Mouse (Mus musculus): Measurements from ENCODE around the gene Tpd52l2. TPM values are rescaled to one million over a fixed set of nuclear protein-coding genes. Genes with fewer than 3 reads are reported as not detected.

Tpd52l2 gene
- polyA plus RNA-seq, 1 experiment: 17.5 TPM

GRCm38 (mm10) chr2:181519201-181519600 is 22.3 kb downstream of the Tpd52l2 start:
- WGBS: 88% methylated on average over 3 of the region's 3 CpGs
- no peak for DNase-seq (ENCODE audit: low read depth in 1 of 2, low spot score in 2 of 2)
- Histone ChIP-seq H3K27me3 (ENCODE audit: control insufficient read depth, insufficient read depth, low read length) (no peaks in the 10 kb centered on the region), H3K4me3 (ENCODE audit: extremely low read depth, insufficient read depth, insufficient read length) (no peak overlapping the region), H3K27ac (ENCODE audit: insufficient read depth, low read length) (no peak overlapping the region), H3K4me1 (ENCODE audit: control insufficient read depth, insufficient read depth, insufficient read length) (peaks cover 5% of the 10 kb centered on the region), H3K36me3 (ENCODE audit: control insufficient read depth, insufficient read depth, low read length) (peaks cover 8% of the 10 kb centered on the region)
- TF ChIP-seq CTCF (IDR thresholded peaks at IDR 0.05; ENCODE audit: extremely low read depth, insufficient read depth, insufficient read length, insufficient replicate concordance) (no peak), POLR2A (IDR thresholded peaks at IDR 0.05; ENCODE audit: low read depth, low read length) (no peak)

DNA sequence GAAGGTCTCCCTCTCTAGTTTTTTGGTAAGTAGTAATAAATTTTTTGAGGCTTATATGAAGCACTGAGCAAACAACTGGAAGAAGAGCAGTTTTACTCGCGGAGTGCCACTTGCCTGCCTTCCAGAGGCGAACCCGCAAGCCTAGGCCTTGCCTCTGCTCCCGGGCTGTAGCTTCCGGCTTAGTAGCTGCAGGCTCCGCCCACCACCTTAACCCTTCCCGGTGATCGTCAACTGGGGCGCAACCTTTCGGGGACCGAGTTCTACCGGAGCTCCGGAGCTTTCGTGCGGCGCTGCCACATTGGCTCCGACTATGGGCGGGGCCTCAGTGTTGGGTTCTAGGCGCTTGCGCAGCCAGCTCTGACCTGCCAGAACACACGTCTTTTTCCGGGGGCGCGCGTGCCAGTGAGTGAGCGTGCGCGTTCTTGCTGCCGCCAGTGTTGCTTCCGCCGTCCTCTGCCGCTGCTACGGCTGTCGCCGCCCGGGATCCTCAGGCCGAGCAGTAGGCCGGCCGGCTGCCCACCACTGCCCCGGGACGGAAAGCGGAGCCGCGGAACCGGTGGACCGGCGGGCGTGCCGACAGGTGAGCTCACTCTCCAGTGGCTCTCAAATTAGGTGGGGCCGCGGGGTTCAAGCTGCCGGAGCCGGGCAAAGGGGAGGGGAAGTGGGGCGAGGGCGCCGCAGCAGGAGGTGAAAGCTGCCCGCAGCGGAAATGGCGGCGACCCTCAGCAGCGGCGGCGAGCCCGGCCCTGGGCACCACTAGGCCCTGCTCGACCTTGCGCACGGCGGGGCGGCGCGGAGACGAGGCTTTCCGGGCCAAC is 23.4 kb downstream of the Tpd52l2 start, which contains the start of gene Dnajc5:
Dnajc5 (plus strand) TSS at position 368 of the 818 bp plus-strand sequence.
- peaks cover 5% of the 10 kb centered on the region for H3K4me1 ChIP-seq (ENCODE audit: control insufficient read depth, insufficient read depth, insufficient read length)
- H3K27ac ChIP-seq (ENCODE audit: insufficient read depth, low read length): peak within 1 kb of the TSS; percentile 99
- peaks cover 3% of the 10 kb centered on the region for H3K36me3 ChIP-seq (ENCODE audit: control insufficient read depth, insufficient read depth, low read length)
- H3K27me3 ChIP-seq (ENCODE audit: control insufficient read depth, insufficient read depth, low read length): no peaks in the 10 kb centered on the region
- WGBS: under 1% methylated on average over 74 of the region's 74 CpGs
- peak; percentile 91 to 98 for DNase-seq (ENCODE audit: low read depth in 1 of 2, low spot score in 2 of 2)
- TF ChIP-seq CTCF (IDR thresholded peaks at IDR 0.05; ENCODE audit: extremely low read depth, insufficient read depth, insufficient read length, insufficient replicate concordance): no peak
- peak; percentile 87 for TF ChIP-seq POLR2A (IDR thresholded peaks at IDR 0.05; ENCODE audit: low read depth, low read length)
- peak within 1 kb of the TSS; percentile 98 for H3K4me3 ChIP-seq (ENCODE audit: extremely low read depth, insufficient read depth, insufficient read length)

- peak overlapping the region; percentile 98 for H3K4me3 ChIP-seq (ENCODE audit: extremely low read depth, insufficient read depth, insufficient read length)
- H3K4me1 ChIP-seq (ENCODE audit: control insufficient read depth, insufficient read depth, insufficient read length): peaks cover 5% of the 10 kb centered on the region
- H3K27ac ChIP-seq (ENCODE audit: insufficient read depth, low read length): peak overlapping the region; percentile 99
- WGBS: under 1% methylated on average over 17 of the region's 17 CpGs
- TF ChIP-seq CTCF (IDR thresholded peaks at IDR 0.05; ENCODE audit: extremely low read depth, insufficient read depth, insufficient read length, insufficient replicate concordance): no peak
- TF ChIP-seq POLR2A (IDR thresholded peaks at IDR 0.05; ENCODE audit: low read depth, low read length): no peak
- no peaks in the 10 kb centered on the region for H3K27me3 ChIP-seq (ENCODE audit: control insufficient read depth, insufficient read depth, low read length)
- no peak for DNase-seq (ENCODE audit: low read depth in 1 of 2, low spot score in 2 of 2)
- H3K36me3 ChIP-seq (ENCODE audit: control insufficient read depth, insufficient read depth, low read length): peaks cover 2% of the 10 kb centered on the region; the same call in 1 of the 2 replicates
Measured at GRCm38 (mm10) chr2:181520936-181521227, 23.9 kb downstream of the Tpd52l2 start.

GRCm38 (mm10) chr2:181521491-181521890 is 24.5 kb downstream of the Tpd52l2 start:
- no peak for DNase-seq (ENCODE audit: low read depth in 1 of 2, low spot score in 2 of 2)
- peaks cover 5% of the 10 kb centered on the region for H3K4me1 ChIP-seq (ENCODE audit: control insufficient read depth, insufficient read depth, insufficient read length)
- TF ChIP-seq CTCF (IDR thresholded peaks at IDR 0.05; ENCODE audit: extremely low read depth, insufficient read depth, insufficient read length, insufficient replicate concordance) (no peak), POLR2A (IDR thresholded peaks at IDR 0.05; ENCODE audit: low read depth, low read length) (no peak)
- no peak overlapping the region for H3K27ac ChIP-seq (ENCODE audit: insufficient read depth, low read length)
- H3K36me3 ChIP-seq (ENCODE audit: control insufficient read depth, insufficient read depth, low read length): no peaks in the 10 kb centered on the region; the same call in 1 of the 2 replicates
- 44% methylated on average over 10 of the region's 10 CpGs for WGBS
- no peaks in the 10 kb centered on the region for H3K27me3 ChIP-seq (ENCODE audit: control insufficient read depth, insufficient read depth, low read length)
- H3K4me3 ChIP-seq (ENCODE audit: extremely low read depth, insufficient read depth, insufficient read length): peak overlapping the region; percentile 98

DNA sequence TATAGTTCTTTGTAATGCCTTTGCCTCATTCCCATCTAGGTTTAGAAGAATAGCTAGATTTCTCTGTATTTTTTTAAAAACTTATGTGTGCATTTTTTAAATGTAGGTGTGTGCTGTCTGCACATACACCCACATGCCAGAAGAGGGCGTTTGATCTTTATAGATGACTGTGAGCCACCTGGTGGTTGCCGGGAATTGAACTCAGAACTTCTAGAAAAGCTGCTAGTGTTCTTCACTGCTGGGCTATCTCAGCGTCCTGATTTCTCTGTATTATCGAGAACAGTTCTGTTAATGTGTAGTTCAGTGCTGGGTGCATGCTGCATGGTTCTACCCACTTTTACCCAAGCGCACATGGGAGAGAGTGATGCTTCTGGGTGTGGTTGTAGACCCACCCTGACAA is 25.9 kb downstream of the Tpd52l2 start:
- TF ChIP-seq CTCF (IDR thresholded peaks at IDR 0.05; ENCODE audit: extremely low read depth, insufficient read depth, insufficient read length, insufficient replicate concordance) (peak; percentile 9; the same call in 1 of the 2 replicates), POLR2A (IDR thresholded peaks at IDR 0.05; ENCODE audit: low read depth, low read length) (no peak)
- no peak overlapping the region for H3K27ac ChIP-seq (ENCODE audit: insufficient read depth, low read length)
- peaks cover 2% of the 10 kb centered on the region; the same call in 1 of the 2 replicates for H3K36me3 ChIP-seq (ENCODE audit: control insufficient read depth, insufficient read depth, low read length)
- no peak overlapping the region for H3K4me3 ChIP-seq (ENCODE audit: extremely low read depth, insufficient read depth, insufficient read length)
- no peaks in the 10 kb centered on the region for H3K27me3 ChIP-seq (ENCODE audit: control insufficient read depth, insufficient read depth, low read length)
- H3K4me1 ChIP-seq (ENCODE audit: control insufficient read depth, insufficient read depth, insufficient read length): peaks cover 5% of the 10 kb centered on the region
- 66% methylated on average over 5 of the region's 5 CpGs for WGBS
- peak; percentile 8 to 37 for DNase-seq (ENCODE audit: low read depth in 1 of 2, low spot score in 2 of 2)

DNA sequence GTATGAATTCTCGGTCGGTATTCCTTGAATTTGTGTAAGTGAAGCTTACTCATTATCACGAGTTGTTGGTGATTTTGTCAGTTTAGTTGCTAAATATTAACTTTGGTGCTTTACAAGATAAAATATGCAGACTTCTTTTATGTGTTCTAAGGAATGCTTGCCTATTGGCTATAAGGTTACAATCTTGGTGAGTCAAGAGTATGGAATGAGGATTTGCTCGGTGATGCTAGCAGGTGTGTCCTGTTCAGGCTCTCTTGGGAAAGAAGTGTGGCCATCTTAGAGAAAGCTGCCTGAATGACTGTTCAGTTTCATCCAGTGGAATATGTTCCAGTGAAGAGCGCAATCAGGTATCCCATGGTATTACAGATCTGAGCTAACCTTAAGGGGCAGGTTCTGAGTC is 28.6 kb downstream of the Tpd52l2 start:
- no peak for DNase-seq (ENCODE audit: low read depth in 1 of 2, low spot score in 2 of 2)
- H3K4me1 ChIP-seq (ENCODE audit: control insufficient read depth, insufficient read depth, insufficient read length): peaks cover 3% of the 10 kb centered on the region
- no peaks in the 10 kb centered on the region for H3K27me3 ChIP-seq (ENCODE audit: control insufficient read depth, insufficient read depth, low read length)
- H3K36me3 ChIP-seq (ENCODE audit: control insufficient read depth, insufficient read depth, low read length): peaks cover 2% of the 10 kb centered on the region; the same call in 1 of the 2 replicates
- H3K27ac ChIP-seq (ENCODE audit: insufficient read depth, low read length): no peak overlapping the region
- 88% methylated on average over 5 of the region's 5 CpGs for WGBS
- TF ChIP-seq POLR2A (IDR thresholded peaks at IDR 0.05; ENCODE audit: low read depth, low read length): no peak
- TF ChIP-seq CTCF (IDR thresholded peaks at IDR 0.05; ENCODE audit: extremely low read depth, insufficient read depth, insufficient read length, insufficient replicate concordance): no peak
- no peak overlapping the region for H3K4me3 ChIP-seq (ENCODE audit: extremely low read depth, insufficient read depth, insufficient read length)

DNA sequence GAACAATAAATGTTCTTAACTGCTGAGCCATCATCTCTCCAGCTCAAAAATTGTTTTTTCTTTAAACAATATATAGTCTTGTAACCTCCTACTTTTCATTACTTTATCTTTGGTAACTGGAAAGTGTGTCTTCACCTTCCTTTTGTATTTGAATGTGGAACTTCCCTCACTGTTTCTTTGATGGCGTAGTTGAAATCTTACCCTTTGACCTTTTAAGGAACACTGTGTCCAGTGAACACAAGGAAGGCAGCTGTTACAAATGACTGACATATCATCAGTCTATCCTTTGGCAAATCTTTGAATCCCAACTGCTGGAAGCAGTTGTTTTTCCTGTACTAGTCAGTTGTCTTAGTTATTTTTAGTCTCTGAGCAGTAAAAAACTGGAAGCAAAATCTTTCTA is 32.1 kb downstream of the Tpd52l2 start:
- TF ChIP-seq POLR2A (IDR thresholded peaks at IDR 0.05; ENCODE audit: low read depth, low read length) (no peak), CTCF (IDR thresholded peaks at IDR 0.05; ENCODE audit: extremely low read depth, insufficient read depth, insufficient read length, insufficient replicate concordance) (no peak)
- Histone ChIP-seq H3K36me3 (ENCODE audit: control insufficient read depth, insufficient read depth, low read length) (peaks cover 2% of the 10 kb centered on the region; the same call in 1 of the 2 replicates), H3K4me3 (ENCODE audit: extremely low read depth, insufficient read depth, insufficient read length) (no peak overlapping the region), H3K27ac (ENCODE audit: insufficient read depth, low read length) (no peak overlapping the region), H3K4me1 (ENCODE audit: control insufficient read depth, insufficient read depth, insufficient read length) (no peaks in the 10 kb centered on the region; the same call in 1 of the 2 replicates), H3K27me3 (ENCODE audit: control insufficient read depth, insufficient read depth, low read length) (no peaks in the 10 kb centered on the region)
- WGBS: 86% methylated on average over 1 of the region's 1 CpGs
- no peak for DNase-seq (ENCODE audit: low read depth in 1 of 2, low spot score in 2 of 2)
